ENCODE assay signal across 21 mouse cellular contexts in genomic region chr5:34521337-34521736, GRCm38 (mm10). TPM values are rescaled to one million over a fixed set of nuclear protein-coding genes. Genes with fewer than 3 reads are reported as not detected.
DNase-seq lines count a peak whose midpoint lies in the region; ATAC-seq and TF ChIP-seq lines count a peak whose summit lies in the region.
"Had no signal": no experiment of that assay in that cellular context is flagged by ENCODE, and none has a peak within 500 bp of the region (broad histone marks: within the 10 kb centered on the region; RNA-seq: fewer than 3 reads in every experiment).

No protein-coding gene starts in this region.

- intact Hi-C loops in heart, postnatal 14 days (cut with DNase I), result no loop called here

- no peak for ATAC-seq in liver, embryonic 12.5 days
- no peak for ATAC-seq in liver, embryonic 11.5 days (replicated peaks; ENCODE audit: low FRiP score)
- ATAC-seq: forebrain, embryonic 16.5 days; midbrain, embryonic 16.5 days had no signal

- peaks cover 32% of the 10 kb centered on the region for H3K4me1 ChIP-seq in heart, embryonic 10.5 days
- peaks cover 53% of the 10 kb centered on the region for H3K4me1 ChIP-seq in liver, embryonic 12.5 days
- H3K4me1 ChIP-seq in liver, embryonic 11.5 days (replicated peaks; ENCODE audit: control insufficient read depth, insufficient read depth, low read length), result peaks cover 19% of the 10 kb centered on the region
- H3K4me1 ChIP-seq in olfactory bulb, adult 2 months (ENCODE audit: control insufficient read depth, insufficient read depth, low read length), result peaks cover 18% of the 10 kb centered on the region

- H3K4me2 ChIP-seq in liver, embryonic 12.5 days, result no peak overlapping the region
- no peak overlapping the region for H3K4me2 ChIP-seq in liver, embryonic 11.5 days
- H3K4me2 ChIP-seq: embryonic facial prominence, embryonic 15.5 days; limb, embryonic 13.5 days had no signal

- no peaks in the 10 kb centered on the region for H3K9me3 ChIP-seq in heart, embryonic 10.5 days
- no peaks in the 10 kb centered on the region for H3K9me3 ChIP-seq in liver, embryonic 12.5 days (replicated peaks)
- no peaks in the 10 kb centered on the region for H3K9me3 ChIP-seq in liver, embryonic 11.5 days (ENCODE audit: control insufficient read depth, low read length)
- H3K9me3 ChIP-seq: embryonic facial prominence, embryonic 15.5 days; limb, embryonic 13.5 days; megakaryocyte, embryonic 14.5 days had no signal

- no peak for DNase-seq in heart, embryonic 10.5 days (ENCODE audit: low spot score)
- no peak for DNase-seq in heart, postnatal 14 days
- no peak for DNase-seq in liver, embryonic 11.5 days (ENCODE audit: low spot score)
- peak; percentile 16 for DNase-seq in thymus, postnatal 14 days
- no peak for DNase-seq in thymus, postnatal 10 days (ENCODE audit: low spot score in 2 of 2)
- DNase-seq in cerebellum, adult 9-10 months, result no peak
- DNase-seq: adrenal gland, postnatal 14 days; cerebellum, adult 11-12 months; cerebellum, postnatal 25 days; gastrocnemius, postnatal 25 days; kidney, adult 11 months; lung, postnatal 14 days; retina, postnatal 1 day; right cerebral cortex, postnatal 4 days had no signal

- no peaks in the 10 kb centered on the region for H3K36me3 ChIP-seq in heart, embryonic 10.5 days
- H3K36me3 ChIP-seq in liver, embryonic 12.5 days, result no peaks in the 10 kb centered on the region
- no peaks in the 10 kb centered on the region for H3K36me3 ChIP-seq in liver, embryonic 11.5 days (ENCODE audit: control insufficient read depth, insufficient read depth, low read length)
- H3K36me3 ChIP-seq: embryonic facial prominence, embryonic 15.5 days; limb, embryonic 13.5 days had no signal

- whole genome bisulfite sequencing in heart, embryonic 10.5 days, result 73% methylated on average over 3 of the region's 3 CpGs
- WGBS in liver, embryonic 12.5 days (ENCODE audit: insufficient replicate concordance), result 56% methylated on average over 3 of the region's 3 CpGs
- WGBS in liver, embryonic 11.5 days, result 70% methylated on average over 3 of the region's 3 CpGs
- 86% methylated on average over 3 of the region's 3 CpGs for WGBS in olfactory bulb, adult 2 months

- no peak for TF ChIP-seq POLR2A in olfactory bulb, adult 2 months (IDR thresholded peaks at IDR 0.05; ENCODE audit: insufficient read depth, low read depth, low read length)

- peak overlapping the region; percentile 84 for H3K27ac ChIP-seq in heart, embryonic 10.5 days
- peak overlapping the region; percentile 32; the same call in 1 of the 2 replicates for H3K27ac ChIP-seq in liver, embryonic 12.5 days
- H3K27ac ChIP-seq in liver, embryonic 11.5 days (ENCODE audit: low read depth, low read length), result no peak overlapping the region
- no peak overlapping the region for H3K27ac ChIP-seq in olfactory bulb, adult 2 months (ENCODE audit: insufficient read depth, low read depth, low read length)
- H3K27ac ChIP-seq: embryonic facial prominence, embryonic 15.5 days; limb, embryonic 13.5 days had no signal

- H3K27me3 ChIP-seq in heart, embryonic 10.5 days (ENCODE audit: insufficient read depth, poor library complexity, severe bottlenecking), result peaks cover 11% of the 10 kb centered on the region
- H3K27me3 ChIP-seq in liver, embryonic 12.5 days (replicated peaks), result no peaks in the 10 kb centered on the region
- no peaks in the 10 kb centered on the region for H3K27me3 ChIP-seq in liver, embryonic 11.5 days (replicated peaks; ENCODE audit: control insufficient read depth, insufficient read depth, low read length)
- H3K27me3 ChIP-seq: embryonic facial prominence, embryonic 15.5 days; megakaryocyte, embryonic 14.5 days had no signal

- H3K4me3 ChIP-seq in heart, embryonic 10.5 days, result no peak overlapping the region
- no peak overlapping the region for H3K4me3 ChIP-seq in liver, embryonic 12.5 days
- H3K4me3 ChIP-seq in liver, embryonic 11.5 days (ENCODE audit: low read depth, low read length), result no peak overlapping the region
- H3K4me3 ChIP-seq in olfactory bulb, adult 2 months (ENCODE audit: insufficient read depth, low read depth, low read length), result no peak overlapping the region
- H3K4me3 ChIP-seq: embryonic facial prominence, embryonic 15.5 days; limb, embryonic 13.5 days had no signal

- TF ChIP-seq CTCF in olfactory bulb, adult 2 months (IDR thresholded peaks at IDR 0.05; ENCODE audit: insufficient read depth, low read depth, low read length), result 0 out of 2 replicates have a peak, but pooled peaks have one; percentile 4

- H3K9ac ChIP-seq in liver, embryonic 12.5 days, result no peak overlapping the region
- H3K9ac ChIP-seq in liver, embryonic 11.5 days (ENCODE audit: low read depth, low read length), result no peak overlapping the region
- H3K9ac ChIP-seq: embryonic facial prominence, embryonic 15.5 days; limb, embryonic 13.5 days had no signal

RNA-seq across cellular contexts. Expression of gene Sh3bp2, which starts 4.3 kb away (rescaled TPM):
- polyA plus RNA-seq in heart, embryonic 10.5 days (2016; fragmentation: Nextera tagmentation; extraction: Ambion mirVana), result 3.6 and 6.0 TPM in 2 replicates
- 1 to 10 TPM; 3.8 to 4.6 TPM for total RNA-seq in heart, postnatal 14 days (2021)
- polyA plus RNA-seq in liver, embryonic 12.5 days (2016; fragmentation: Nextera tagmentation; extraction: Ambion mirVana), result 4.0 and 5.0 TPM in 2 replicates
- 5.2 and 8.4 TPM in 2 replicates for polyA plus RNA-seq in liver, embryonic 11.5 days (2014; fragmentation: Nextera tagmentation; extraction: Ambion mirVana)
- not detected in 2 replicates for polyA plus RNA-seq in olfactory bulb, adult 2 months (2012; ENCODE audit: insufficient read depth, insufficient read length, low replicate concordance, missing spikeins)

RNA-seq across cellular contexts. Expression of gene Tnip2, which starts 7.5 kb away (rescaled TPM):
- 9.9 and 14.6 TPM in 2 replicates for polyA plus RNA-seq in heart, embryonic 10.5 days (2016; fragmentation: Nextera tagmentation; extraction: Ambion mirVana)
- total RNA-seq in heart, postnatal 14 days (2021), result 1 to 10 TPM; 6.4 to 8.3 TPM
- 7.4 and 10.9 TPM in 2 replicates for polyA plus RNA-seq in liver, embryonic 12.5 days (2016; fragmentation: Nextera tagmentation; extraction: Ambion mirVana)
- polyA plus RNA-seq in liver, embryonic 11.5 days (2014; fragmentation: Nextera tagmentation; extraction: Ambion mirVana), result 12.3 and 12.8 TPM in 2 replicates
- polyA plus RNA-seq in olfactory bulb, adult 2 months (2012; ENCODE audit: insufficient read depth, insufficient read length, low replicate concordance, missing spikeins), result not detected in 2 replicates

RNA-seq across cellular contexts. Expression of gene Add1, which starts 52.1 kb away (rescaled TPM):
- polyA plus RNA-seq in heart, embryonic 10.5 days (2016; fragmentation: Nextera tagmentation; extraction: Ambion mirVana), result 177 and 187 TPM in 2 replicates
- 100 to 1,000 TPM; 149 to 154 TPM for total RNA-seq in heart, postnatal 14 days (2021)
- polyA plus RNA-seq in liver, embryonic 12.5 days (2016; fragmentation: Nextera tagmentation; extraction: Ambion mirVana), result 164 and 166 TPM in 2 replicates
- polyA plus RNA-seq in liver, embryonic 11.5 days (2014; fragmentation: Nextera tagmentation; extraction: Ambion mirVana), result 170 and 186 TPM in 2 replicates
- 584 and 674 TPM in 2 replicates for polyA plus RNA-seq in olfactory bulb, adult 2 months (2012; ENCODE audit: insufficient read depth, insufficient read length, low replicate concordance, missing spikeins)

Comparison
In these comparisons a context has a peak if more than half of its experiments do, and no peak if none do; other contexts are left out.
1. H3K27ac ChIP-seq: peak in heart, embryonic 10.5 days (single experiment) and liver, embryonic 12.5 days (single experiment); none in liver, embryonic 11.5 days (single experiment) and olfactory bulb, adult 2 months (single experiment).